Mouse (Mus musculus) mouse embryonic stem cell (cell line): ENCODE measurements around the gene Gm15557.

Experiments
- in situ Hi-C, 2 experiments: fragments of 300-500 bp; cut with MboI; formaldehyde crosslinking; loops; 1 replicate in 1 of 2; 3 replicates in 1 of 2; pipeline ENCODE4 v1.14.3; 2019 to 2020; ENCODE audit warnings: low sequenced_read_pairs in 2 of 2, low pct_unique_long_range_greater_than_20kb in 1 of 2, mixed read lengths in 1 of 2; ENCODE audit not compliant: unreplicated experiment in 1 of 2

Gene Gm15557

DNA sequence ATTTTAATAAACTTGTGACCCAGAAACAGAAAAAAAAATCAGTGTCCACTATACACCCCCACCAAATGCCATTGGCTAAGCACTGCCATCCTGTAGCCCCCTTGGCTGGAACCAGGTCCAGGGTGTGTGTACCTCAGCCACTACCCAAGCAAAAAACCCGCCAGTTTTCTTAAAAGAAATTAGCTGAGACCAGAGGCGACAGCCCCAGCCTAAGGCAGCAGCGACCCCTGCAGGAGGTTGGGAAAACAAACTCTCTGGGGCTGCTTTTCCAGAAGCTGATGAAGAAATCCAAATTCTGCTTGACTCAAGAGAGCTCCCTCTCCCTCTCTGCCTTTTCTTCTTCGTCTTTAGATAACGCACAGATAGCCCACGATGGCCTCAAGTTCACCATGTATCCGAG is 5.5 kb downstream of the Gm15557 start:
- in situ Hi-C loops: loop anchor here (5.0 kb wide), 2 partner anchors 99 to 119 kb away; partner anchors contain the start of gene Eif6 (in 1 of the 2)

DNA sequence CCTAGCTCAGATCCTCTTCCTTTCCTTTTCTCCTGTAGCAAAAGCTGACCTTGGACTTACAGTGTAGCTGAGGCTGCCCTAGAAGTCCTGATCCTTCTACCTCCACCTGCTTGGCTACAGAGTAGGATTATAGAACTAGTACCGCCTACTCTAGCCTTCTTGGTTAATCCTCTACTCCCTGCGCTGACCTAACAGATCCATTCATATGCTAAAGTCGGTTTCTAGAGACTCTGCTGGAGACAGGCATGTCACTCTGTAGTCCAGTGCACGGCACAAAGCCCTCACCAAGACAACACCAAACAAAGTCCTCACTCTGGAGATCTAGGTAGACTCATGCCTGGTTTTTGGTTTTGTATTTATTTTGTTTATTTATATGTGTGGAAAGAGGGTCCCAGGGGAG is 6.0 kb downstream of the Gm15557 start:
- in situ Hi-C loops: loop anchor here (5.0 kb wide), 2 partner anchors 99 to 119 kb away; partner anchors contain the start of gene Eif6 (in 1 of the 2)

DNA sequence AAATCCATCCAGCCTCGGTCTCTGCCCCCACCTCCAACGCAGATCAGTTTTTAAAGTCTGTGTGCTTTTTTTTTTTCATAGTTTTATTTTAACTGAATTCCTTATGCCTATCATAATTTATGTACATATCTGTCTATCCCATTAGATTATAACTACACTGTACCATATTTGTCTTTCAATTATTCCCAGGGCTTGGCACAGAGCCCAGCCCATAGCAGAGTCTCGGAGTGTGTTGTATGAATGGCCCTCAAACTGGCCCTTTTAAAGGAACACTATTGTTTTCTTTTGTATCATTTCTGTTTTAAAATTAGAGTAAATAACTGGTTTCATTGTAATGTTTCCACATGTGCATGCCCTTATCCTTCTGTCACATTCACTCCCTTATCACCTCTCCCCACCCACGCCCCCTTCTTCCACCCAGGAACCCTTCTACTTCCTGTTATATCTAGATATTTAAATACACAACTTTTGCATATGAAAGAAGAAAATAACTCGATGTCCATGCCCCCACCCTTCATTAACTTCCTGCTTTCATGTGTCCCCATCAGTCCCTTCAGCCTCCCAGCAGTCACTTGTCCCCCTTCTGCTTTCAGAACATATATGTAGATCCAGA is 7.0 kb downstream of the Gm15557 start:
- in situ Hi-C loops: loop anchor here (5.0 kb wide), 2 partner anchors 100 to 120 kb away; partner anchors contain the start of gene Eif6 (in 1 of the 2)

DNA sequence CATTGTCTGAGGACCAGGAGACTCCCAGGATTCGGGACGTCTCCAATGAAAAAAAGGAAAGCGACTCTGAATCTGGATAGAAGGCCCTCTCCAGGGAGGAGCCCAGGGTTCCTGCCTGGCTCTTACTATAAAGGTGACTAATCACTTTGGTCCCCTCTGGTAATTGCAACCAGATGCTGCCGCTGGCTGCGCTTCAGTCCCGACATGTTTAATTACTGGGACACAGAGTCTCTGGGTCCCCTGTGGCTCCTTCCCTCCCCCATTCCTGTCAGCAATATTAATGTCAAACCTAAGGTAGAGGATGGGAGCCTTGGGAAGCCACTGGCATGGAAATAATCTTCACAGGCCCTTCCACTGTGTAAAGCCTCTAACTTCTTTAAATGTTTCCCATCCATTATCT is 8.8 kb downstream of the Gm15557 start:
- in situ Hi-C loops: loop anchor here (5.0 kb wide), 2 partner anchors 102 to 122 kb away; partner anchors contain the start of gene Eif6 (in 1 of the 2)

DNA sequence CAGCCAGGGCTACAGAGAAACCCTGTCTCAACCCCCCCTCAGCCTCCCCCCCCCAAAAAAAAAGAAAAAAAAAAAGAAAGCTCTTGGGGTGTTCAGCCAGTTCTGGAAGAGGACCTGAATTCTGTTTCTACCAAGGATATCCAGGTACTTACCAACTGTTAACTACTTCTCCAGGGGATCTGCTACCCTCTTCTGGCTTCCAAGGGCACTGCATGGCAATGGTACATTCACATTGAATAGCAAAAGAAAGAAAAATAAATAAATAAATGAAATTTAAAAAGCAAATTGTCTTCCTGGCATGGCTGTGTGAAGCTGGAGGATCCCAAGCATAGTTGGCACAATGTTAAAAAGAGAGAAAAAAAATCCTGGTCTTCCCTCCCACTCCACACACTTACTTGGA is 11.5 kb downstream of the Gm15557 start:
- in situ Hi-C loops: no loop called here

DNA sequence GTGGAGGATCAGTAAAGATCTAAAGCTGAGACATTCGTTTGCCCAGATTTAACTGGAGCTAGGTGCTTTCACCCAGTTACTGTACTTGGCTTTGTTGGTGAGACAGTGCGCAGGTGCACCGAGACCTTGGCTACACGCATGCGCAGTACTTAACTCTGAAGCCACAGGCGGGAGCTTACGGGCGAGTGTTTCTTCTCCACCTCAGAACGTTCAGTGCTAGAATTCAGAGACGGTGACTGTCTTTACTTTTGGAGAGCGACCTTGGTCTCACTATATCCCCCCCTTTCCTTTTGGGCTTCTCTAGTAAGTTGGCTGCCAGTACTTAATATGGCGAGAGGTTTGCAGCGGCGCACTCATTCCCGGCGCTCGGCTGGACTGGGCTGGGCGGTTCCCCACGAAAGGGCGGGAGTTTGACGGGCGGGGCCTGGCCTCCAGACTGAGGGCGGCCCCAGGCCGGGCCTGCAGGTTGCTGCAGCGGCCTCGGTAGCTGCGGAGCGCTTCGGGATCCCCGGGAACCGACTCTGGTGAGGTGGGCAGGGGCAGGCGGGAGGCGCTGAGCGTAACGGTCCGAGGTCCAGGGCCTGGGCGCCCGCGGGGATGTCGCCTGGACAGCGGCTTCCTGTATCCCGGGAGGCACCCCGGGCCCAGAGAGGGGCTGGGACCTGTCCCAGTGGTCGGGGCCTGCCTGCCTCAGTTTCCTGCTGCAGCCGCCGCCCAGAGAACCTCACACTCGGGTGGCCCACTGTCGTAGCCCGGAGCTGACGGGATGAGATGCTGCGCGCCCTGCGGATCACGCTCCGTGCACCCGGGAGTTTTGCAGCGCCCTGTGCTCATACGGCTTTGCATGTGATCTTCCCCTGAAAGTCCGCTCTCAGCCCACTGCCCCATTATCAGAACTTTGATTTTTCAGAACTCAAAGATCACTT is 15.9 kb downstream of the Gm15557 start, which contains the start of gene Cep250:
TSS of gene Cep250 (plus strand) at position 325 of the 926 bp plus-strand sequence.
- in situ Hi-C loops: no loop called here

DNA sequence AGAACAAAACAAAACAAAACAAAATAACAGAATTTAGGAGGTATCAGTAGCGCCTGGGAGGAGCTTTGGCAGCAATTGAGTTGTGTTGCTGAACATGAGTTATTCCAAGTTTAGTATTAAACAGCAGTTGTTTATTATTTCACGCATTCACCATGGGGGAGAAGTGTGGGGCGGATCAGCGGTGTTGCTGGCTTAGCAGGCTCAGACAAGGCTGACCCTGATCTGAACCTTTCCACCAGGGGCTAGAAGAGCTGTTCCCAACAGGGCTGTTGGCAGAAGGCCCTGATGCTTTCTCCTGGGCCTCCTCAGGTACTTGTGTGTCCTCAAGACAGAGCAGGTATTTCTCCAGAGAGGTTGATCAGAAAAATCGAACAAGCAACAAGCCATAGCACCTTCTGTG is 19.5 kb downstream of the Gm15557 start:
- in situ Hi-C loops: no loop called here

DNA sequence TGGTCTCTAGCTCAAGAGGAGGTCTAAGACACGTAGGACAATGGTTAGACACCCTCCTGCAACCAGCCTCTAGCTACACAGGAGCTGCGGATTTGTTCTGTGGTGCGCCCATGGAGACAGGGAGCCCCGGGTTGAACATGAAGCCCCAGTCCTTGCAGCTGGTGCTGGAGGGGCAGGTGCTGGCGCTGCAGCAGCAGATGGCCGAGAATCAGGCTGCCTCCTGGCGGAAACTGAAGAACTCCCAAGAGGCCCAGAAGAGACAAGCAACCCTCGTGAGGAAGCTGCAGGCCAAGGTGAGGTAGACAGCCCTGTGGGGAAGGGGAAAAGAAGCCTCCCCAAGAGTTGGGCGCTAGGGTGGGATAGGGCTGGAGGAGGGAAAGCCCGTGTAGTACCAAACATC is 21.3 kb downstream of the Gm15557 start:
- in situ Hi-C loops: no loop called here

DNA sequence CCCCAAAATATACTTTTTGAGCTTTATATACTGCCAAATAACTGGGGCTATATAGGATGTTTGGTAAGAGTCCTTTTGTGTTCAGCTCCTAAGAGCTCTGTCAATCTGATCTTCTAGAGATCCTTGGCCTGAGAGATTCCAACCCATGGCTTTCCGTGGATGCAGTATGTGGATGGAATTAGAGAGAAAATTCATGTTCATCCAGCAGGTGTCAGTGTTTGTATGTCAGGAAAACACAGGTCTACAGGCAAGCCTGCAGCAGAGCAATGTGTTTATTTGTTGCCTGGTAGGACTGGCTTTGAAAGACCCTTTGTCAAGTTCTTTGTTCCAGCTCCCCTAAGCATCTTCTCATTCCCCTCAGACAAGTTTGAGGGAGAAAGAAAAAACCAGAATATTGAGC is 22.5 kb downstream of the Gm15557 start:
- in situ Hi-C loops: no loop called here

DNA sequence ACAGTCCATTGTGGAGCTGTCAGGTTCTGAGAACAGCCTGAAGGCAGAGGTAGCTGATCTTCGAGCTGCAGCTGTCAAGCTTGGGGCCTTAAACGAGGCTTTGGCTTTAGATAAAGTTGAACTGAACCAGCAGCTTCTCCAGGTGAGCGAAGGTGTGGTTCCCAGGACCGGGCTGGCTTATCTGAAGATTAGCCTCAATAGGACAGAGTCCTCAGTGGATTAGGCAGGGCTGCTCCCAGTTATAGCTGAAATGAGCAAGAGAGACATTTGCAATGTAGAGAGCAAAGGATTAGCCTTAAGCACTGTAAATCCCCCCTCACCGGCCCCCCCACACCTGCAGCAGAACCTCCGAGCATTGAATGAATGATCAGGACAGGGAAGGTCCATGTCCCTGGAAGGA is 32.8 kb downstream of the Gm15557 start:
- in situ Hi-C loops: no loop called here

DNA sequence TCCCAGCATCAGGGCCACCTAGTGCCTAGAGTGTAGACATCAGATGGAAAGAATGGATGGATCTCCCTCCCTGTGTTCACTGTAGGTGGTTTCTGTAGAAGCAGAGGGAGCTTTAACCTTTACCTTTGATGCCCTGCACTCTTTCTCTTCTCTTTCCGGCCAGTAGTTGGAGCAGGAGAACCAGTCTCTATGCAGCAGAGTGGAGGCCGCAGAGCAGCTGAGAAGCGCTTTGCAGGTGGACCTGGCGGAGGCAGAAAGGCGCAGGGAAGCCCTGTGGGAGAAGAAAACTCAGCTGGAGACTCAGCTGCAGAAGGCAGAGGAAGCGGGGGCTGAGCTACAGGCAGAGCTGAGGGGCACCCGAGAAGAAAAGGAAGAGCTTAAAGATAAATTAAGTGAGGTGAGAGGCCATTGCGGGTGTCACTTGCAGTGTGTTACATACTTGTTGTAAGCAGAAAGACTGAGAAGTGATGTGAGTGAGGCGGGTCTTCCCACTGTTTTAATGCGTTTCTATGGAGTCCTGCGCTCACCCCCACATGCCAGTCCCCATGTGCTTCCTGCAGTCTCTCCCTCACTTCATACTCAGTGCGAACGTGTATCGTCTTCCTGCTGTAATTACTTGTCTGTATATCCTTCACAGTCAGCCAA is 33.7 kb downstream of the Gm15557 start:
- in situ Hi-C loops: no loop called here

DNA sequence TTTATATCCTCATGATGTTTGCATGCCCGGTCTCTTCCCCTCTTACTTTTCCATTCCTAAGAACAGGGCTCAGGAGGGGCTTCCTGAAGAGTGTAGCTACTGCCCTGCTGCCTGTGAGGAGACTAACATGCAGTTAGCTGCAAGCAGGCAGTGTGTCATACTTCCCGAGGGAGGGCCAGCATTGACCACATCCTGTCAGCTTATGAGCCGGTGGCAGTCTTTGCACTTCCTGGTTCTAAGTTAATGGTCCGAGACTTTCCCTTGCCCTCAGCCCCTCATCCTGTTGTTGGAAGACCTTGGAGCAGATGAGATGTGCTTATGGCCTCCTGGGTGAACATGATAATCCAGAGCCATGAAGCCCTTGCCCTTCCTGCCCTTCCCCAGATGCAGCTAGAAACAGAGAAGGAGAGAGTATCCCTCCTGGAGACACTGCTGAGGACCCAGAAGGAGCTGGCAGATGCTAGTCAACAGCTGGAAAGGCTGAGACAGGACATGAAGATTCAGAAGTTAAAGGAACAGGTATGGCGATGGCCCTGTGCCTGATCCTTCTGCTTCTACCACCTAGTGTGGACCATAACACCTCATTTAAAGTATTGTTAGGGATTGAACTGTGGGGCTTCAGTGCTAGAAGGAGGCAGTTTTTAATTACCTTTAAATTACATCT is 38.9 kb downstream of the Gm15557 start:
- in situ Hi-C loops: no loop called here

DNA sequence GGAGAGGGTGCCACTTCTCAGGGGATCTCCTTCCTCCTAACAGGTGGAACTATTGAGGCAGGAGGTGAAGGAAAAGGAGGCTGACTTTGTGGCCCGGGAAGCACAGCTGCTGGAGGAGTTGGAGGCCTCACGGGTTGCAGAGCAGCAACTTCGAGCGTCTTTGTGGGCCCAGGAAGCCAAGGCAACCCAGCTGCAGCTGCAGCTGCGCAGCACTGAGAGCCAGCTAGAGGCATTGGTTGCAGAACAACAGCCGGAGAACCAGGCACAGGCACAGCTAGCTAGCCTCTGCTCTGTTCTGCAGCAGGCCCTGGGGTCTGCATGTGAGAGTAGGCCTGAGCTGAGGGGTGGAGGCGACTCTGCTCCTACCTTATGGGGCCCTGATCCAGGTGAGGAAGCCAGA is 45.2 kb downstream of the Gm15557 start:
- in situ Hi-C loops: no loop called here

DNA sequence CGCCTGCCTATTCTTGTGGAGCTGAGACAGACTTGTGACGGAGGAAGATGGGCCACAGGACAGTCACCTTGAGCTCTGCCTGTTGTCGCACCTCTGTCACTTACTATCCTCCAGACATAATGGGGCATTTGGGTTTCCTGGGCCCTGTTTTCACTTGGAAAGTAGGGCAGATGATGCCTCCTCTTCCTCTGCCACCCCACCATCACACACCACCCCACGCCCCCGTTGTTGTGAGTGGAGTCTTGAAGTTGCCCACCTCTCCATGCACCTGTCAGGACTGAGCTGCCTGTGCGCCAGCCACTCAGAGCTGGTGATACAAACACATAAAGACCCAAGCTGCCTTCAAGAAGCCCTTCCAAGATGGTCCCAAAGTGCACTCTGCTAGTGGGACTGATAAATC is 46.6 kb downstream of the Gm15557 start:
- in situ Hi-C loops: no loop called here

DNA sequence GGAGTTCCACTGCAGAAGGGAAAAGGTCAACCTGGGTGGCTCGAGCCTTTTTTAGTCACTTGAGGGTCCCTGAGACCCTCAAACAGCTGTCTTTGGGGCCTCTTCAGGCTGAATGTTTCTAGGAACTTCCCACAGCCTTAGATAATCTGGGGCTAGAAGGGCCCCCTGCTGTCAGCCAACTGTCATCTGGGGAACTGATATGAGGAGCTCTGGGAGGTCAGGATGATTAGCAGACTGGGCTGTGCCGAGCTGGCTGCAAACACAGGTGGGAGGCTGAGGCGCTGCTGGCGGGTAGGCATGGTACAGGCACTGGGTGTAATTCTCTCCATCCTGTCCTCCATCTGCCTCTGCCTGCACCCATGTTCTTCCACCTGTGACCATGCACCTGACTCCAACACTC is 48.6 kb downstream of the Gm15557 start:
- in situ Hi-C loops: no loop called here

DNA sequence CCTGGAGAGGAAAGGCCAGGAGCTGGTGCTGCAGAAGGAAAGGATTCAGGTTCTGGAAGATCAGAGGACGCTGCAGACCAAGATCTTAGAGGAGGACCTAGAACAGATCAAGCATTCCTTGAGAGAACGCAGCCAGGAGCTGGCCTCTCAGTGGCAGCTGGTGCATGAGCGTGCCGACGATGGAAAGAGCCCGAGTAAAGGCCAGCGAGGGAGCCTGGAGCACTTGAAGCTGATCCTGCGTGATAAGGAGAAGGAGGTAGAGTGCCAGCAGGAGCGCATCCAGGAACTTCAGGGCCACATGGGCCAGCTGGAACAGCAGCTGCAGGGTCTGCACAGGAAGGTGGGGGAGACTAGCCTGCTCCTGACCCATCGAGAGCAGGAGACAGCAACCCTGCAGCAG is 50.6 kb downstream of the Gm15557 start:
- in situ Hi-C loops: no loop called here

DNA sequence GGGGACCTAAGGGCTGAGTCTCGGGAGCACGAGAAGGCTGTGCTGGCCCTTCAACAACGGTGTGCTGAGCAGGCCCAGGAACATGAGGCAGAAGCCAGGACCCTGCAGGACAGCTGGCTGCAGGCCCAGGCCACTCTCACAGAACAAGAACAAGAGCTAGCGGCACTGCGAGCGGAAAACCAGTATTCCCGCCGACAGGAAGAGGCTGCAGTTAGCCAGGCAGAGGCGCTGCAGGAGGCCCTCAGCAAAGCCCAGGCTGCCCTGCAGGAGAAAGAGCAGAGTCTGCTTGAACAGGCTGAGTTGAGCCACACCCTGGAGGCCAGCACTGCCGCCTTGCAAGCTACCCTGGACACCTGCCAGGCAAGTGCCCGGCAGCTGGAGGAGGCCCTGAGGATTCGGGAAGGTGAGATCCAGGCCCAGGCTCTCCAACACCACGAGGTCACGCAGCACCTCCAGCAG is 51.4 kb downstream of the Gm15557 start:
- in situ Hi-C loops: no loop called here
